Mouse (Mus musculus) MEL-GATA-1-ER (cell line): ENCODE measurements at regions not wholly inside any gene's neighbourhood (a gene's known extent, or its start where the extent isn't known, plus 50 kb on each side); places are given as distances from the start of the nearest gene placed in this dataset.

Experiments
- DNase-seq: peaks from one replicate; pipeline ENCODE4 v3.0.0-alpha.2; 2012; ENCODE audit warnings: low read depth; ENCODE audit errors: extremely low read depth

DNA sequence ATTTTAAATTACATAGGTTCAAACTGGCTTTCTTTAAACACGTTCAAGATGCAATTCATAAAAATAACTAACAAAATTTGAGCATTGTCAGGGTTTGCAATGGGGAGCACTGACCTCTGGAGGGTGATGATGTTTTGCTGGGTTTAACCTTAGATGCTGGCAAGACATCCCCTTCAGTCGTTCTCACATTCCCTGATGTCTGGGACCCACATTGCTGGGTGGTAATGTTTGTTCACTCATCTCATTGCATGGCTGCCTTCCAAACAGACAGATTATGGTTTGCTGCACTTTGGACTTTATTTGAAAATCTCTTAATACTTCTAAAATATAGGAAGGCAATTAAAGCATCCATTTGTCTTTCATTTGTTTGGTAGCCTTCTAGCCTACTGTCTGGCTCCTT is 206.9 kb downstream of the Tle4 start:
- DNase-seq, result no peak
